Mouse (Mus musculus) testis, adult 2 months (tissue): ENCODE data around the gene Ccnjl. TPM values are rescaled to one million over a fixed set of nuclear protein-coding genes. Genes with fewer than 3 reads are reported as not detected.

ENCODE experiments used
- H3K27ac ChIP-seq: fragments of 200-500 bp; 2 replicates; pipeline ENCODE4 v1.5.1; 2012; ENCODE audit warnings: low read depth, low read length; ENCODE audit not compliant: control insufficient read depth, insufficient read depth
- H3K27me3 ChIP-seq: fragments of 200-500 bp; 2 replicates; pipeline ENCODE4 v1.6.1; 2012; ENCODE audit warnings: mild to moderate bottlenecking, low read length, moderate library complexity; ENCODE audit not compliant: control insufficient read depth, insufficient read depth
- H3K36me3 ChIP-seq: fragments of 200-500 bp; 2 replicates; pipeline ENCODE4 v1.6.1; 2012; ENCODE audit warnings: mild to moderate bottlenecking, low read length; ENCODE audit not compliant: control insufficient read depth, insufficient read depth
- H3K4me1 ChIP-seq: fragments of 200-500 bp; 2 replicates; pipeline ENCODE4 v1.6.1; 2012; ENCODE audit warnings: low read length; ENCODE audit not compliant: control insufficient read depth, insufficient read depth
- H3K4me3 ChIP-seq: fragments of 200-500 bp; 2 replicates; pipeline ENCODE4 v1.5.1; 2012; ENCODE audit warnings: low read depth, mild to moderate bottlenecking, low read length, moderate library complexity, mixed read lengths; ENCODE audit not compliant: control insufficient read depth
- CTCF ChIP-seq: fragments of 200-500 bp; IDR thresholded peaks from 2 replicates; pipeline ENCODE4 v1.5.1; 2012; ENCODE audit warnings: low read depth, mild to moderate bottlenecking, inconsistent platforms, low read length, moderate library complexity; ENCODE audit not compliant: control insufficient read depth, insufficient read depth, insufficient replicate concordance
- POLR2A ChIP-seq: fragments of 200-500 bp; IDR thresholded peaks from 2 replicates; pipeline ENCODE4 v1.6.1; 2012; ENCODE audit warnings: low read depth, mild to moderate bottlenecking, inconsistent platforms, low read length, moderate library complexity; ENCODE audit not compliant: control insufficient read depth
- polyA plus RNA-seq: library from polyadenylated mRNA; depleted of rRNA; stranded (reverse); fragments of >200 nt; gene quantifications from 2 replicates; pipeline ENCODE4 v1.2.3, GENCODE M21; 2012; rRNA removed

Gene Ccnjl
- 2.4 and 2.8 TPM in 2 replicates for polyA plus RNA-seq

GRCm38 (mm10) chr11:43528683-43529499 lies at the start of gene Ccnjl:
Gene Ccnjl (plus strand): TSS chr11:43528784.
- peaks cover 11% of the 10 kb centered on the region for H3K4me1 ChIP-seq
- no peak within 1 kb of the TSS; the same call in 1 of the 2 replicates for H3K27ac ChIP-seq
- H3K36me3 ChIP-seq = no peaks in the 10 kb centered on the region
- H3K27me3 ChIP-seq = peaks cover 2% of the 10 kb centered on the region; the same call in 1 of the 2 replicates
- H3K4me3 ChIP-seq = peak within 1 kb of the TSS; percentile 79
- TF ChIP-seq CTCF (no peak), POLR2A (no peak)

GRCm38 (mm10) chr11:43479376-43479775 lies 49.2 kb upstream of the Ccnjl start:
- no peak overlapping the region for H3K27ac ChIP-seq
- TF ChIP-seq POLR2A (no peak), CTCF (no peak)
- H3K27me3 ChIP-seq = no peaks in the 10 kb centered on the region
- no peak overlapping the region for H3K4me3 ChIP-seq
- H3K4me1 ChIP-seq = peaks cover 2% of the 10 kb centered on the region; the same call in 1 of the 2 replicates
- no peaks in the 10 kb centered on the region for H3K36me3 ChIP-seq

- TF ChIP-seq CTCF (no peak), POLR2A (no peak)
- no peaks in the 10 kb centered on the region for H3K4me1 ChIP-seq
- H3K4me3 ChIP-seq = no peak overlapping the region
- H3K36me3 ChIP-seq = no peaks in the 10 kb centered on the region
- no peak overlapping the region for H3K27ac ChIP-seq
- H3K27me3 ChIP-seq = no peaks in the 10 kb centered on the region
These were observed 48.0 kb upstream of the Ccnjl start for GRCm38 (mm10) chr11:43480561-43480960.

- TF ChIP-seq POLR2A (no peak), CTCF (no peak)
- Histone ChIP-seq H3K4me3 (no peak overlapping the region), H3K27ac (no peak overlapping the region), H3K36me3 (no peaks in the 10 kb centered on the region), H3K27me3 (no peaks in the 10 kb centered on the region), H3K4me1 (no peaks in the 10 kb centered on the region)
These were observed 46.7 kb upstream of the Ccnjl start for GRCm38 (mm10) chr11:43481672-43482522.

GRCm38 (mm10) chr11:43483122-43483792 lies 45.3 kb upstream of the Ccnjl start:
- Histone ChIP-seq H3K4me3 (no peak overlapping the region), H3K27ac (peak overlapping the region; percentile 70), H3K4me1 (no peaks in the 10 kb centered on the region)

GRCm38 (mm10) chr11:43484057-43484456 lies 44.5 kb upstream of the Ccnjl start:
- no peaks in the 10 kb centered on the region for H3K4me1 ChIP-seq
- H3K27me3 ChIP-seq = no peaks in the 10 kb centered on the region
- H3K27ac ChIP-seq = no peak overlapping the region
- H3K36me3 ChIP-seq = no peaks in the 10 kb centered on the region
- TF ChIP-seq POLR2A (no peak), CTCF (no peak)
- no peak overlapping the region for H3K4me3 ChIP-seq

More at GRCm38 (mm10) chr11:43483122-43483792, 45.3 kb upstream of the Ccnjl start:
- TF ChIP-seq POLR2A (no peak), CTCF (no peak)
- Histone ChIP-seq H3K27me3 (no peaks in the 10 kb centered on the region), H3K36me3 (no peaks in the 10 kb centered on the region)

GRCm38 (mm10) chr11:43484652-43485051 lies 43.9 kb upstream of the Ccnjl start:
- Histone ChIP-seq H3K27ac (no peak overlapping the region), H3K4me3 (no peak overlapping the region), H3K36me3 (no peaks in the 10 kb centered on the region), H3K27me3 (no peaks in the 10 kb centered on the region), H3K4me1 (no peaks in the 10 kb centered on the region)
- TF ChIP-seq POLR2A (no peak), CTCF (no peak)
